Mouse (Mus musculus): Measurements from ENCODE around the gene Samsn1. TPM values are rescaled to one million over a fixed set of nuclear protein-coding genes. Genes with fewer than 3 reads are reported as not detected.

Samsn1 gene
- total RNA-seq, 2 experiments from 2014 or later = 0.57 to 1.5 TPM

- intact Hi-C loops (cut with DNase I) = no loop called here
These were observed 60.6 kb downstream of the Samsn1 start for GRCm38 (mm10) chr16:75961487-75961886.

GRCm38 (mm10) chr16:75961036-75961435 lies 61.0 kb downstream of the Samsn1 start:
- intact Hi-C loops (cut with DNase I) = no loop called here
- peak; percentile 17 to 18 for DNase-seq

More at GRCm38 (mm10) chr16:75961487-75961886, 60.6 kb downstream of the Samsn1 start:
- no peak for DNase-seq

GRCm38 (mm10) chr16:75933357-75933756 lies 88.7 kb downstream of the Samsn1 start:
- DNase-seq = no peak
- intact Hi-C loops (cut with DNase I) = no loop called here

GRCm38 (mm10) chr16:75930222-75930553 lies 91.9 kb downstream of the Samsn1 start:
- DNase-seq = no peak
- intact Hi-C loops (cut with DNase I) = no loop called here

GRCm38 (mm10) chr16:75929536-75930221 lies 92.4 kb downstream of the Samsn1 start:
- intact Hi-C loops (cut with DNase I) = no loop called here
- no peak for DNase-seq

- intact Hi-C loops (cut with DNase I) = no loop called here
- no peak for DNase-seq
These were observed 95.6 kb downstream of the Samsn1 start for GRCm38 (mm10) chr16:75926511-75926910.

GRCm38 (mm10) chr16:75920870-75921269 lies 101.2 kb downstream of the Samsn1 start:
- intact Hi-C loops (cut with DNase I) = no loop called here
- no peak for DNase-seq

GRCm38 (mm10) chr16:75919298-75919697 lies 102.8 kb downstream of the Samsn1 start:
- no peak for DNase-seq
- intact Hi-C loops (cut with DNase I) = no loop called here

GRCm38 (mm10) chr16:75917712-75918111 lies 104.4 kb downstream of the Samsn1 start:
- intact Hi-C loops (cut with DNase I) = no loop called here

GRCm38 (mm10) chr16:75912051-75912450 lies 110.0 kb downstream of the Samsn1 start:
- intact Hi-C loops (cut with DNase I) = no loop called here

More at GRCm38 (mm10) chr16:75917712-75918111, 104.4 kb downstream of the Samsn1 start:
- DNase-seq = no peak

GRCm38 (mm10) chr16:75908635-75909494 lies 113.2 kb downstream of the Samsn1 start:
- intact Hi-C loops (cut with DNase I) = no loop called here
- DNase-seq = peak in 1 of 2 experiments; percentile 6

More at GRCm38 (mm10) chr16:75912051-75912450, 110.0 kb downstream of the Samsn1 start:
- no peak for DNase-seq

- intact Hi-C loops (cut with DNase I) = no loop called here
These were observed 115.3 kb downstream of the Samsn1 start for GRCm38 (mm10) chr16:75906790-75907189.

GRCm38 (mm10) chr16:75906260-75906659 lies 115.8 kb downstream of the Samsn1 start:
- intact Hi-C loops (cut with DNase I) = no loop called here
- DNase-seq = no peak

More at GRCm38 (mm10) chr16:75906790-75907189, 115.3 kb downstream of the Samsn1 start:
- DNase-seq = no peak

- DNase-seq = no peak
- intact Hi-C loops (cut with DNase I) = no loop called here
These were observed 116.8 kb downstream of the Samsn1 start for GRCm38 (mm10) chr16:75905324-75905723.

GRCm38 (mm10) chr16:75904072-75904471 lies 118.0 kb downstream of the Samsn1 start:
- intact Hi-C loops (cut with DNase I) = no loop called here
- no peak for DNase-seq

GRCm38 (mm10) chr16:75903028-75903427 lies 119.1 kb downstream of the Samsn1 start:
- no peak for DNase-seq
- intact Hi-C loops (cut with DNase I) = no loop called here

GRCm38 (mm10) chr16:75899885-75900620 lies 122.0 kb downstream of the Samsn1 start:
- intact Hi-C loops (cut with DNase I) = no loop called here

GRCm38 (mm10) chr16:75897828-75898367 lies 124.2 kb downstream of the Samsn1 start:
- intact Hi-C loops (cut with DNase I) = no loop called here
- no peak for DNase-seq

More at GRCm38 (mm10) chr16:75899885-75900620, 122.0 kb downstream of the Samsn1 start:
- no peak for DNase-seq

GRCm38 (mm10) chr16:75894263-75894901 lies 127.7 kb downstream of the Samsn1 start:
- intact Hi-C loops (cut with DNase I) = no loop called here

GRCm38 (mm10) chr16:75893470-75893869 lies 128.6 kb downstream of the Samsn1 start:
- intact Hi-C loops (cut with DNase I) = no loop called here
- no peak for DNase-seq

More at GRCm38 (mm10) chr16:75894263-75894901, 127.7 kb downstream of the Samsn1 start:
- DNase-seq = no peak

All from heart, postnatal 14 days (tissue).